Mouse (Mus musculus) right cerebral cortex, postnatal 36 days (tissue): ENCODE measurements around the gene Iqcf3.
"Not testable (repeated sequence)": the region's sequence is repeated elsewhere in the genome, so short reads cannot be mapped to it uniquely, and the experiment has no call there.

Experiments used
- DNase-seq, 2 experiments: peaks; one replicate each; pipeline ENCODE4 v3.0.0; 2022; ENCODE audit warnings: low spot score in 2 of 2, mixed read lengths in 1 of 2

Iqcf3 gene

DNA sequence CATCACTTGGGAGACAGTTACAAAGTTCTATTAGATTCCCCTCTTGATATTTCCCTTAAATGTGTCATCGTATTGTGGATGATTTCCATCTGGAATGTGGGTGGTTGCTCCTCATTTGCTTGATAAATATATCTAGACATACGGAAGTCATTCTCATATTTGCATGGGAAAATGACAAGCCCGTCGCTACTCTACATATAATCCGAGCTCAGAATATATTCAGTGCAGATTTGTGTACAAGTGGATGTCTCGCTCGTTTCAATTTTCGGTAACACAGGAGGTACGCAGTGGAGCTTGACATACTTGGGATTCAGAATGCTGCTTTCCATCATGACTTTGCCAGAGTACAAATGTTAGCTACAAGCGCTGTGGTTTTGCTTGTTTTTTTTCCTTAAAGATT lies 52.1 kb downstream of the Iqcf3 start:
- DNase-seq, result no peak

DNA sequence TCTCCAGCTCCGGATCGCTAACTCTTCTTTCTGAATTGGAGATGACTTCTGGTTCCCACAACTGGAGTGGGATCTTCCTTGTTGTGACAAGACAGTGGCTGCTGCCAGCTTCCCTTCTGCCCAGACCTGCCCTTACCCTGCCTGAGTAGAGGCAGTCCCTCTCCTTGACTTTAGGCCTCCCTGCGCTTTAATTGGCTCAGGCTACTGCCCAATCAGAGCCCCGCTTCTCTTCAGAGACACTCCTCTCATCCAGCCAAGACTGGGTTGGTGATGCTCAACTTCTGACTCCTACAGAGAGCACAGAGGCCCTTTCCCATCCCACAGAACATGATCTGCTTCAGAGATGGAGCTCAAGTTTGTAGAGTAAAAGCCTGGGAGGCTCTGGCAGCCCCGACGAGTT lies 57.2 kb downstream of the Iqcf3 start:
- DNase-seq, result no peak

DNA sequence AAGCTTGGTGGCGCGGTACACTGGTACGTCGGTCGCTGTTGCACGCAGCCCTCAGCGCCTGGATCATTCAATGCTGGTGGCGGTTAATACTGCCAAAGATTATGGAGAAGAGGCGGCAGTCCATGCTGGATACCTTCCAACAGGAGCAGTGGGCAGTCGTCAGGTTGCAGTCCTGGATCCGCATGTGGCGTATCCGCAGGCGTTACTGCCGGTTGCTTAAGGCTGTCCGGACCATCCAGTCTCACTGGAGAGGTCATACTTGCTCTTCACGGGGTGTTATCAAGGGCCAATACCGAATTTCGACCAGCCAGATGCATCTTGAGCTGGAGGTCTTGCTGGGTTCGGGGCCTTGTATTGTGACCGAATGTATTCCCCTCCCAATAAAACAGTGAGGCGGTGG lies 59.6 kb downstream of the Iqcf3 start:
- DNase-seq, result no peak

DNA sequence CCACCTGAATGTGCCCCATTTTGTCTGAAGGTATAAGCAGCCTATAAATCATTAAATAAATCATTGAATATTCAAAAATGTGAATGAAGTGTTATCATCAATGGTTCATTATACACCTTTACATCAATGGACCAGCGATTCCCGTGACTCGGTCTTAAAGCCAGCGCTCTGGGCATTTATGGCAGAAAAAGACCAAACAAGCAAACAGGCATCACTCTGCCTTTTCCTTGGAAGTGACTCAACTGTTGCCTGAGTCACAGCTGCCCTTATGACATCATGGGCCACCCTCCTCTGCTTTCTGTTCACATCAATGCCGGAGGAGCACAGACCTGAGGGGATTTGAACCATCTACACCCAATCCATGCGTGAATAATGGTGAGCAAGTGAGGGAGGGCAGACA lies 61.8 kb downstream of the Iqcf3 start, which contains the start of gene Iqcf1:
Gene Iqcf1 (plus strand): TSS at position 301 of the 400 bp plus-strand sequence.
- no peak for DNase-seq

DNA sequence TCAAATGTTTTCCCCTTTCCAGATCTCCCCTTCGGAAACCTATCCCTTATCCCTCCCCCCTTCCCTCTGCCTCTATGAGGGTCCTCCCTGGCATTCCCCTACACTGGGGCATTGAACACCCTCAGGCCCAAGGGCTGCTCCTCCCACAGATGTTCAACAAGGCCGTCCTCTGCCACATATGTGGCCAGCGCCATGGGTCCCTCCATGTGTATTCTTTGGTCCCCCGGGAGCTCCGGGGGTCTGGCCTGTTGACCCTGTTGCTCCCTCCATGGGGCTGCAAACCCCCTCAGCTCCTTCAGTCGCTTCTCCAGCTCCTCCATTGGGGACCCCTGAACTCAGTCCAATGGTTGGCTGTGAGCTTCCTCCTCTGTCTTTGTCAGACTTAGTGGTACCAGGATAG lies 73.8 kb downstream of the Iqcf3 start:
- DNase-seq, result not testable (repeated sequence)

DNA sequence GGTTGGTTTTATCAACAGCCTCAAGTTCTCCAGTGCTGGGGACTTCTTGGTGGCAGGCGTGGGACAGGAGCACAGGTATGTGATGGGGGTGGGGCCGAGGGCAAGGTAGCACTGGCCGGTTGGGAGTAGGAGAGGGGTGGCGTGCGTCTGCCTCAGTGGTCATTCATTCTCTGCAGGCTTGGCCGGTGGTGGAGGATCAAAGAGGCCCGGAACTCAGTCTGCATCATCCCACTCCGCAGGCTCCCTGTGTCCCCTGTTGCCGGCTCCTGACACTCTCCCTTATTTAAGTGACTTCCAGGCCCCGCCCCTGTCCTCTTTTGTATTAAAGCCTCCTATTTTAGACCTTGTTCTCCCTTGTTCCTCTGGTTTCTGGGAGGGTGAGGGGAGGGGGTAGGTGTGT lies 76.4 kb downstream of the Iqcf3 start:
- DNase-seq, result no peak

DNA sequence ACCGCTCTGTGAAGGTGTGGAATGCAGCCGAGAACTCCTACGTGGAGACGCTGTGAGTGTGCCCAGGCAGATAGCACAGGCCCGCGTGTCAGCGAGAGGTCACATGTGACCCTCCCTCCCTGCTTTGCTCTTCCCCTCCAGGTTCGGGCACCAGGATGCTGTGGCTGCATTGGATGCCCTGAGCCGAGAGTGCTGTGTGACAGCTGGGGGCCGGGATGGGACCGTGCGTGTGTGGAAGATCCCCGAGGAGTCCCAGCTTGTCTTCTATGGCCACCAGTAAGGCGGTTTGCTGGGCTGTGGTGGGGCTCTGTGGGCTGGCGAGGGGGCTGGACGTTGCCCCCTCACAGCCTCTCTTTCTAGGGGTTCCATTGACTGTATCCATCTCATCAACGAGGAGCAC lies 77.8 kb downstream of the Iqcf3 start:
- DNase-seq, result no peak

DNA sequence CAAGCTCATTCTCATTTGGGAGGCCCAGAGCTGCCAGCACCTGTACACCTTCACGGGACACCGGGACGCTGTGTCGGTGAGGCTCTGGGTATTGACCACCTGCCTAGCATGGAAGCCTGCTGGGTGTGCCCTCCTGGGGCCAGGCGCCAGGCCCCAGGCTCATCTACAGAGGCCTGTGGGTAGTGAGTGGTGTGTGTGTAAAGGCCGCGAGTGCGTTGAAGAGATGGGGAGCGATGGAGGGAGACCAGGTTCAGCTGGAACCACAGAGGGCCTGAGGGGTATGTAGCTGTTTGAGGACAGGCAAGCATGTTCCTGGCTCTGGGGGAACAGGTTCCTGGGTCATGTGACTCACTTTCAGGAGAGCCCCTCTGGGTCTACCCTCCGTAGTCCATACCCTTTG lies 78.3 kb downstream of the Iqcf3 start:
- DNase-seq, result no peak

DNA sequence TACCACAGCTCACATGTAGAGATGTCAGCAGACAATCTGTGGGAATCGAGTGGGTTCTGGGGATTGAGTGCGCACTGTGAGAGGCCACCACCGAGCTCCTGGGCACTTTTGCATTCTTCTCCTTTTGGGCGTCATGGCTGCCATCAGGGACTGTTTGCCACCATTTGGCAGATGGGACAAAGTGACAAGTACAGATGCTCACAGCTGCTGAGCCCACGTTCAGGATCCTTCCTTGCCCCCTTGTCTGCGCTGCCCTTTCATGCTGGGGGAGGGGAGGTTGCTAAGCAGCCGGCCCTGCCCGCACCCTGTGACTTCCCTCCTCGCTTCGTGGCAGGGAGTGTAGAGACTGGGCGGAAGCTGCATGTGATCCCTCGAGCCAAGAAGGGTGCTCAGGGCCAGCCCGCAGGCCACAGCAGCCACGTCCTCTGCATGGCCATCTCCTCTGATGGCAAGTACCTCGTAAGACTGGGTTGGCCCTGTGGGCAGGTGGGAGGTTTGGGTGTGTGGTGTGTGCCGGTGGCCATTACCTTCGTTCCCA lies 78.8 kb downstream of the Iqcf3 start:
- DNase-seq, result no peak

DNA sequence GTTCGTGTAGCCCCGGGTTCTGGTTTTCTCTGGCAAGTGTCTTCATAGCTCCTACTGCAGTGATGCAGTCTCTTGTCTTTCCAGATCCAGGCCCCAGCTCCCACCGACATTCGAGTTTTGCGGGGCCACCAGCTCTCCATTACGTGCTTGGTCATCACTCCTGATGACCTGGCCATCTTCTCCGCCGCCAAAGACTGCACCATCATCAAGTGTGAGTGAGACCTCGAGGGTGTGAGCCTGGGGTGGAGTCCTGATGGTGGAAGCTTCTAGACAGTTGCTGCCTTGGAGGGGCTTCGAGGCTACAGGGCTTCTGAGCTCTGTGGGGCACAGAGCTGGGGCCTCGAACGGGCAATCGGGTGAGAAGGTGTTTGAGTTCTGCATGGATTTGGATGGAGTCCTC lies 79.8 kb downstream of the Iqcf3 start:
- DNase-seq, result no peak

DNA sequence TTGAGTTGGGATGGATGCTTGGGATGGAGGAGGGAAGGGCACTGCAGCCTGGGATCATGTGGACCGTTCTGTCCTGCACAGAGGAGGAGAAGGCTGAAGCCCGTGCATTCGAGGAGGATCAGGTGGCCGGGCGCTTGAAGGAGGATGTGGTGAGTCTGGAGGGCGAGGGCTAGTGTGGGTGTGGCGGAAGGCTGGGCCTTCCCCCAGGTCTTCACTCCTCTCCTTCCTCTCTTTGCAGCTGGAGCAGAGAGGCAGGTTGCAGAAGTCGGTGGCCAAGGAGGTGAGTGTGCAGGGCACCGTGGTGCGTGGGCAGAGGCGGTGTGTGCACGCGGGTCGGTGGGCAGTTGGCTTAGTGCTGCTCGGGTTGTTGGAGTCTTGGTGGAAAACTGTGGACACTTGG lies 80.4 kb downstream of the Iqcf3 start:
- no peak for DNase-seq

DNA sequence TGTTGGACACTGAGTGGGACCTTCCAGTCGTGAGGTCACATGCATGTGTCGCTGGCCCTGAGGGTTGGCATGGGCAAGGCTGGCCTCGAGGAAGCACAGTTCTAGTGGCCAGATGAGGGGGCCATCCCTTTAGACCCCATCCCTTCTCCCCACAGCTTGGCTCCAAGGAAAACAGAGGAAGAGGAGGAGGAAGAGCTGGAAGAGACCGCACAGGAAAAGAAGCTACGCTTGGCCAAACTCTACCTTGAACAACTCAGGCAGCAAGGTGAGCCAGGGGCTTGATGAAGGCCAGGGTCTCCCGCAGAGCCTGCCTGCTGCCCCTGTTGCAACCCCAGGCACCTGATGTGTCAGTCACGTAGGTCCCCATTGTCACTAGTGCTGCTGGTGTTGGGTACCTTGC lies 80.9 kb downstream of the Iqcf3 start:
- no peak for DNase-seq

DNA sequence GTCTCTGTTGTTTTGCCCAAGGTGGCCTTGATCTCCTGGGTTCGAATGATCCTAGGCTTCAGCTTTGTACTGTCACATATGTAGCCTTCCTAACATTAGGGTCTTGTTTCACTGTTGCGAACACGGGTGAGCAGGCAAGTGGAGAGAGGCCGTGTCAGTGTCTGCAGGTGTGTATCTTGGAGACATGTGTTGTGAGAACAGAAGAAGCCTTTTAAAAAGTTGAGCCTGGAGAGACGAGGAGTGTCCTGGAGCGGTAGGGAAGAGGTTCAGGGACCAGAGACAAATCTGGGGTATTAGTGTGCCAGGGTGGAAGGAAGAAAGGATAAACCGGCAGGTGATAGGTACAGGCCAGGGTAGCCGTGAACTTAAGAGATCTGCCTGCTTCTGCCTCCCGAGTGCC lies 83.3 kb downstream of the Iqcf3 start:
- no peak for DNase-seq

DNA sequence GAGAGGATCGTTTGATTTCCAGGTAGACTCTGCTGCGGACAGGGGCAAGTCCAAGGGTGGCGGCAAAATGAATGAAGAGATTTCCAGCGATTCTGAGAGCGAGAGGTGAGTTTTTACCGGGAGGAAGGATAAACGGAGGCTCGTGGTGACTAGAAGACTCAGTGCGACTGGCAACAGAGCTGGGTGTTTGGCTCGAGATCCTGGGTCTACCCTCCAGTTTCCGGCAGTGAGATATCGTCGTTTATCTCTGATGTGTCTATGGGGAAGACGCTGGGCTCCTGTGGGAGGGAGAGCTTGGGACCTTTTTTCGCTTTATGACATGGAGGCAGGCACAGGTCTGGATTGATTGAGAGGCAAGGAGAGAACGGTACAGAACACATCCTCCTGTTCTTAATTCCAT lies 83.8 kb downstream of the Iqcf3 start:
- DNase-seq, result no peak

DNA sequence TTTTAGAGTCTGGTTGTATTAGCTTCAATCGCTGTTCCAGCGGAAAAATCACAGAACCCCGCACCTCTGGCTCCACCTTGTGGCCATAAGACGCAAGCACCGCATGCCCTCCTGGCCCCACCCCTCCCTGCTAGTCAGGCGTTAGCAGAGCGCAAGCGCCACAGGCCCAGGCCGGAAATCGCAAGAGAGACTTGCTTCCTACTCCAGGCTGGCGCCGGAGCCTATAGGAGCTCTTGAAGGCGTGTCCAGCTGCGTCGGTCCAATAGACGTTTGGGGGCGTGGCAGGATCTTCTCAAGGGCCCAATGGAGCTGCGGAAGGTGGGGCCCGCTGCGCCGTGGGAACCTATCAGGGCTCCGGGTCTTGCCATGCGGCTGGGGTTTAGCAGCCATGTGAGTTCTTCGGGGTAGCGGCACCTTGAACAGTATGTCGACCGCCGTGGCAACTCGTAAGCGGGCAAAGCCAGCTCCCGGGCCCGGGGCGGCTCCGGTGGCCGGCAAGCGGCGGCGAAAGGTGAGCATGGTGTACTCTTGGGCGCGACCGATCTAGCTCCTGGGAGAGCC lies 84.4 kb downstream of the Iqcf3 start, which contains the start of gene Parp3:
Gene Parp3 (minus strand): TSS at position 26 of the 561 bp plus-strand sequence.
- DNase-seq, result peak; percentile 99 to 100

DNA sequence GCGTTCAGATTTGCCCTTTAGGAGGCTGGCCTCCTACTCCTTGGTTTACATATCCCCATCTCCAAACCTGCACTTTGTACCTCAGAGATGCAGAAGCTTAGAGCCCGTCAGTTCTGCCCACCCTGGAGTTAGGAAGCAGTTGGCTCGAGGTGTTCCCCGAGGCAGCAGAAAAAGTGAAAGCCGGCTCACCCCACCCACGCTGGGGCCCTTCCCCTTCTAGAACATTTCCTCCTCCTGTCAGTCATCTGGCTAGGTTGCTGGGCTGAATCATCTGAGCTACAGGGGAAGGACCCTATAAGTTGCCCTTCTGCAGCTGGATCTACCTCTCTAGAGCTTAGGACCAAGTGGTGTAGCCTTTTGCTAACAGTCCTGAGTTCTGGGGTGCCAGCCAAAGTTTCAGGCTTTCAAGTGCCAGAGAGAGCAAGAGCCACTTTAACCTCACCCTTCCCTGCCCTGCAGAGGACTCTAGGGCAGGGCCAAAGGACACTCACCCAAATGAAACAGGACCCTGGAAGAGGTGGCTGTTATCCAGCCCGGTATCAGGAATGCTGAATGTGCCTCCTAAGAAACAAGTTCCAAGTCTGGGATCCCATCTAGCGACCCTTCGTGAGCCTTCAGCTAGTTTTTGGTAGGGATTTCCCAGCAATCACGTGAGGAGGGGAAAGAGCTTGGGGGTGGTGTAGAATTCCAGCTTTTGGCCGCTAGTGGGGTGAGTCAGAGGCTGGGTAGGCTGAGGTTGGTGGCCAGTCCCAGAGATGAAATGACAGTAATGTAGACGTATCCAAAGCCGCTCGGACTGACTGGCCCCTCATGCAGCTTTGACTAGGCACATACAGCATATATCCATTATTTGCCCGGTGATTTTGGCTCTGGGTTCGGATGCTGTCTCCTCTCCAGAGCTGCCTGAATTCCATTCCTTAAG lies 85.2 kb downstream of the Iqcf3 start:
- DNase-seq, result peak in 1 of 2 experiments; percentile 1

DNA sequence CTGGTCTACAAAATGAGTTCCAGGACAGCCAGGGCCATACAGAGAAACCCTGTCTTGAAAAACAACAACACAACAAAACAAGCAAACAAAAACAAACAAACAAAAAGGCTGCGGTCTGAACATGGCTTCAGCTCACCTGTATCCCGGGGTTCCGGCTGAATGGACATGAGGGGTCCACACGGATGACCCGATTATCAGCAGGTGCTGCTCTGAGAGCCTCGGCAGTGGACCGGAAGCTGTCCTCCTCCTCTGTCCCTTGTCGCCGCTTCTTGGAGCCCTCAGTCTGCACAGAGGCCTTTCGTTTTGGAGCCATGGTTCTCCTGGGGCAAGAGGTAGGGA lies 85.8 kb downstream of the Iqcf3 start, which contains the start of gene Rrp9:
Gene Rrp9 (plus strand): TSS at position 301 of the 339 bp plus-strand sequence.
- peak in 1 of 2 experiments; percentile 0 for DNase-seq

DNA sequence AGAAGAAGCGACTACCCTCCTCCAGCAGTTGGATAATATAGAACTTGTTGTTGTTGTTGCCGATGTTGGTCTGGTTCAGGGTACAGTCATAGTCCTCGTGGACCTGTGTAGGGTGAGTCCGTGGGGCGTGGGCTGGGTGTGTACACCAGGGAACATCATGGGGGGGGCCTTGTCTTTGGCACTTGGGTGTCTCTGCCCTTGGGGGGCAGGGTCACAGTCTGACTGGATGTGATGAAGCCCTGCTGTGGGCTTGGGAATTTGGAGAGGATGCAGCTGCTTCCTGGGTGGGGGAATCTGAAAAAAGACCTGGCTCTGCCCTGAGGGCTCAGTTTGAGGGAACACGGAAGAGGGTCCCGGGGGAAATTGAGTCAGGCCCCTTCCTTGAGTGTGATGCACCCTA lies 86.4 kb downstream of the Iqcf3 start:
- peak; percentile 1 to 2 for DNase-seq

DNA sequence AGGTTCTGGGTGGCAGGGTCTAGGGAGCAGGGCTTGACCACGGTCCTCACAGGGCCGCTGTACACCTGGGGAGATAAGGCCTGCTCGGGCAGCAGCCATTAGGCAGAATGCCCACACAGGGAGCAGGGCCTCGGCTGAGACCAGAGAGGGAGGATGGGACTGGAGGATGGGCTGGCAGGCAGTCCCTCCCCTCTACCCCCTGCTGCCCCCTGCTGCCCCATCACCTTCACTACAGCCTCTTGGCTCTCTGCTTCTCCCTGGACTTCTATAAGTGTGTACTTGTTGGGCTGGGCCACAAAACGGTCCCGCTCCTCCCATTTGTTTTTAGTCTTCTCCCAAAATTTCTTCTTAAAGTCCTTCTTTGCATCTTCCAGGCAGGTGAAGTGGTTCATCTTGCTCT lies 87.0 kb downstream of the Iqcf3 start:
- DNase-seq, result peak; percentile 12 to 25

DNA sequence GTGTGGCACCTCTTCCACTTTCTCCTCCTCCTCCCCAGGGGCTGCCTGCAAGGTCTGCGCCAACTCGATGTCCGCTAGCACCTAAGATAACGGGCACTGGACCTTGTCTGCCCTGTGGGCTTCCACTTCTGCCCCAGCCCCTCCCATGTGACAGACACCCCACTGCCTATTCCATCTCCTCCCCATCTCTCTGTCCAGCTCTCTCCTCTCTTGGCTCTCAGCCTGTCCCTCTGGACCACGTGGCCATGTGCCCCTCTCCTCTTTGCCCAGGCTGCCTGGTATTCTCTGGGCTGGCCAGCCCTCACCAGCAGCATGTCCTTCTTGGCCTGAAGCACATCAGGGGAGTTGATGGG lies 87.7 kb downstream of the Iqcf3 start:
- peak in 1 of 2 experiments; percentile 3 for DNase-seq

DNA sequence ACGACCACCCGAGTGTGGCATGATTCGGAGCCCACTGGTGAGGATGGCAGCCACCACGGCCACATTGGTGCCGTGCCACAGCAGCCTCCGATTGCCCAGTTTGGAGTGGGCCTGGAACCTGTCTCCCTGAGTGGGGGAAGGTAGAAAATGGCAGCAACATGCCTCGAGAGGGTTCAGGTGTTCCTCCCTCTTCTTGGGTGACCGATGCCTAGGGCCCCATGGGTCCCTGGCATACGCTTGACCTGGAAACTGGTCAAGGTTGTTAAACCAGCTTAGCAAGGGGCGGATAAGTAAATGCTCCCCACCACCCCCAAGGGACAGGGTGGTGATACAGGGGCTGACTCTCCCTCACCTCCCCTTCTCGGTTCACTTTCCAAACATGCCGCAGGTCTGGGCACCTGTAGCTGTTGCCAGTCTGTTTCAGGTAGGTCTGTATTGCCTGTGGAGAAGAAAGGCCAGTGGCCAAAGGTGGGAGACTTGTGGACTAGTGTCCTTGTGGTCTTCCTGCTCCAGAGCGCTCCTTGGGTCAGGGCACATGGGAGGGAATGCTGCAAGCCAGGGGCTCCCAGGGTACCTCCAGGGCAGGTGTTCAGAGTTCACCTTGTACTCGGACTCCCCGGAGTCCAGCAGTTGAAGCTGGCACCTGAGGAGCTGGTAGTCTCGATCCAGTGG lies 88.2 kb downstream of the Iqcf3 start:
- peak in 1 of 2 experiments; percentile 3 for DNase-seq

DNA sequence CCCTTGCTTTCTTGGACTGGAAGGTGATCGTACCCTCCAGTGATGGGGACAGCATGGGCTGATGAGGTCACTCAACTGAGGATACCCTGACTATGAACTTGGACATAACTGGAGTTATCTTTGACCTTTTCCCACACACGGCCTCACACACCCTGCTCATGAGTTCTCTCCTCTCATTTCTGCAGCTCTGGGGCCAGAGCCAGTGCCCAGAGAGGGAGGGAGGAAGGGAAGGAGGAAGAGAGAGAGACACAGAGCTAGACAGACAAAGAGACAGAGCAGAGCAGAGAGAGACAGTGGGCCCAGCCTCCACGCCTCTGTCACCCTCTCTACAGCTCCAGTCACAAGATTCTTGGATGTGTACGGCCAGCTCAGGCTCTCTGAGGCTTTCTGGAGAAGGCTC lies 89.1 kb downstream of the Iqcf3 start:
- DNase-seq, result no peak
